Mouse (Mus musculus) CH12.LX (cell line): Measurements from ENCODE around the gene Thegl. TPM values are rescaled to one million over a fixed set of nuclear protein-coding genes. Genes with fewer than 3 reads are reported as not detected.

Source experiments
- DNase-seq: peaks from one replicate; pipeline ENCODE4 v3.0.0-alpha.2; 2013; ENCODE audit errors: extremely low read depth
- H3K27ac ChIP-seq: 2 replicates; pipeline ENCODE4 v1.5.1; 2012; ENCODE audit warnings: low read depth, mild to moderate bottlenecking, control low read depth, moderate library complexity; ENCODE audit not compliant: insufficient read depth
- H3K27me3 ChIP-seq: replicated peaks from 2 replicates; pipeline ENCODE3; 2012; ENCODE audit warnings: inconsistent platforms
- H3K36me3 ChIP-seq, 2 experiments: replicated peaks in 1 of 2; 2 replicates each; pipeline versions ENCODE3 to v1.6.1; 2012; ENCODE audit warnings: inconsistent platforms in 1 of 2, low read length in 1 of 2, mild to moderate bottlenecking in 1 of 2, mixed read lengths in 1 of 2, moderate library complexity in 1 of 2; ENCODE audit not compliant: control insufficient read depth in 1 of 2, insufficient read depth in 1 of 2
- H3K4me1 ChIP-seq, 2 experiments: 2 replicates each; pipeline ENCODE4 v1.6.1; 2012; ENCODE audit warnings: inconsistent platforms in 1 of 2, moderate library complexity in 1 of 2; ENCODE audit not compliant: insufficient read depth in 2 of 2, control insufficient read depth in 1 of 2
- H3K4me2 ChIP-seq: 2 replicates; pipeline ENCODE4 v1.6.1; 2012; ENCODE audit warnings: low read depth, mild to moderate bottlenecking, control low read depth; ENCODE audit not compliant: poor library complexity, insufficient read depth, severe bottlenecking
- H3K4me3 ChIP-seq, 3 experiments: fragments of 150-350 bp in 1 of 3; sonication (generic) in 1 of 3; replicated peaks in 1 of 3; 2 replicates each; pipeline versions ENCODE3 to v1.5.1; 2011 to 2012; ENCODE audit warnings: low read depth in 2 of 3, low read length in 2 of 3, mild to moderate bottlenecking in 2 of 3, moderate library complexity in 2 of 3, control low read depth in 1 of 3, improper control_type of control experiment in 1 of 3, inconsistent platforms in 1 of 3, mixed read lengths in 1 of 3; ENCODE audit not compliant: poor library complexity in 1 of 3
- H3K79me2 ChIP-seq: replicated peaks from 2 replicates; pipeline ENCODE4 v1.6.1; 2012; ENCODE audit warnings: mild to moderate bottlenecking, moderate library complexity; ENCODE audit not compliant: control insufficient read depth, poor library complexity, insufficient read depth, severe bottlenecking; ENCODE audit errors: extremely low read depth
- H3K9ac ChIP-seq: 2 replicates; pipeline ENCODE4 v1.6.1; 2012; ENCODE audit warnings: low read depth, mild to moderate bottlenecking, control low read depth, moderate library complexity; ENCODE audit not compliant: insufficient read depth
- H3K9me3 ChIP-seq: replicated peaks from 2 replicates; pipeline ENCODE3; 2012; ENCODE audit warnings: low read length, inconsistent platforms, mixed read lengths
- BHLHE40 ChIP-seq: IDR thresholded peaks from 2 replicates; pipeline ENCODE4 v1.6.1; 2011; ENCODE audit warnings: mild to moderate bottlenecking, low read depth, low read length, improper control_type of control experiment
- CHD1 ChIP-seq: IDR thresholded peaks from 2 replicates; pipeline ENCODE4 v1.6.1; 2012; ENCODE audit warnings: low read depth, low read length, improper control_type of control experiment, inconsistent platforms
- CHD2 ChIP-seq: IDR thresholded peaks from 2 replicates; pipeline ENCODE4 v1.6.1; 2011; ENCODE audit warnings: low read length, improper control_type of control experiment
- CTCF ChIP-seq, 2 experiments: IDR thresholded peaks in 1 of 2; conservative IDR thresholded peaks in 1 of 2; 2 replicates each; pipeline ENCODE4 v1.5.1; 2011 to 2012; ENCODE audit warnings: low read depth in 2 of 2, low read length in 2 of 2, improper control_type of control experiment in 1 of 2, inconsistent platforms in 1 of 2, mild to moderate bottlenecking in 1 of 2, moderate library complexity in 1 of 2
- ELF1 ChIP-seq: IDR thresholded peaks from 2 replicates; pipeline ENCODE4 v1.6.1; 2014; ENCODE audit warnings: low read depth, mild to moderate bottlenecking, inconsistent platforms, low read length, improper control_type of control experiment
- EP300 ChIP-seq: IDR thresholded peaks from 2 replicates; pipeline ENCODE4 v1.6.1; 2011; ENCODE audit warnings: low read length, improper control_type of control experiment
- HCFC1 ChIP-seq: IDR thresholded peaks from 2 replicates; pipeline ENCODE4 v1.6.1; 2012; ENCODE audit warnings: low read depth, mild to moderate bottlenecking, inconsistent platforms, low read length, improper control_type of control experiment
- IRF4 ChIP-seq: IDR thresholded peaks from 2 replicates; pipeline ENCODE4 v1.6.1; 2014; ENCODE audit warnings: low read depth, mild to moderate bottlenecking, inconsistent platforms, low read length, improper control_type of control experiment
- MAZ ChIP-seq: IDR thresholded peaks from 2 replicates; pipeline ENCODE4 v1.6.1; 2012; ENCODE audit warnings: low read depth, mild to moderate bottlenecking, inconsistent platforms, low read length, improper control_type of control experiment, moderate library complexity
- MYC ChIP-seq: IDR thresholded peaks from 2 replicates; pipeline ENCODE4 v1.6.1; 2011; ENCODE audit warnings: low read depth, mild to moderate bottlenecking, improper control_type of control experiment, low read length
- NRF1 ChIP-seq: IDR thresholded peaks from 2 replicates; pipeline ENCODE4 v1.6.1; 2014; ENCODE audit warnings: low read depth, mild to moderate bottlenecking, inconsistent platforms, low read length, improper control_type of control experiment, moderate library complexity
- RCOR1 ChIP-seq: conservative IDR thresholded peaks from 2 replicates; pipeline ENCODE4 v1.6.1; 2012; ENCODE audit warnings: low read depth, mild to moderate bottlenecking, inconsistent platforms, low read length, improper control_type of control experiment
- SIN3A ChIP-seq: IDR thresholded peaks from 2 replicates; pipeline ENCODE4 v1.6.1; 2012; ENCODE audit warnings: low read length, improper control_type of control experiment, inconsistent platforms
- SMC3 ChIP-seq: IDR thresholded peaks from 2 replicates; pipeline ENCODE4 v1.6.1; 2011; ENCODE audit warnings: low read depth, low read length, improper control_type of control experiment
- UBTF ChIP-seq: IDR thresholded peaks from 2 replicates; pipeline ENCODE4 v1.6.1; 2012; ENCODE audit warnings: low read depth, mild to moderate bottlenecking, inconsistent platforms, low read length, improper control_type of control experiment, moderate library complexity
- USF1 ChIP-seq: IDR thresholded peaks from 2 replicates; pipeline ENCODE4 v1.6.1; 2014; ENCODE audit warnings: low read depth, mild to moderate bottlenecking, inconsistent platforms, low read length, improper control_type of control experiment
- USF2 ChIP-seq: conservative IDR thresholded peaks from 2 replicates; pipeline ENCODE4 v1.6.1; 2011; ENCODE audit warnings: low read depth, low read length, improper control_type of control experiment
- ZKSCAN1 ChIP-seq: IDR thresholded peaks from 2 replicates; pipeline ENCODE4 v1.6.1; 2012; ENCODE audit warnings: low read depth, inconsistent platforms, low read length, improper control_type of control experiment, borderline replicate concordance
- ZMIZ1 ChIP-seq: IDR thresholded peaks from 2 replicates; pipeline ENCODE4 v1.6.1; 2012; ENCODE audit warnings: low read depth, mild to moderate bottlenecking, inconsistent platforms, low read length, improper control_type of control experiment
- dilution Hi-C: fragments of 300-500 bp; cut with MboI; formaldehyde crosslinking; loops from 2 replicates; pipeline ENCODE4 v1.14.3; 2020; ENCODE audit warnings: low sequenced_read_pairs; ENCODE audit not compliant: extremely low pct_unique_long_range_greater_than_20kb, extremely low pct_ligation_motif_present
- in situ Hi-C: fragments of 300-500 bp; cut with MboI; formaldehyde crosslinking; loops from 3 replicates; pipeline ENCODE4 v1.14.3; 2019; ENCODE audit warnings: low sequenced_read_pairs, low pct_ligation_motif_present, low pct_unique_long_range_greater_than_20kb, mixed read lengths
- polyA plus RNA-seq: library from polyadenylated mRNA; unstranded; fragments of >175 nt; gene quantifications from 2 replicates; pipeline ENCODE4 v1.2.1, GENCODE M21; 2012; ENCODE audit warnings: low read depth; ENCODE audit not compliant: insufficient read length
- total RNA-seq, 2 experiments: library from RNA; depleted of rRNA; stranded (reverse); fragments of 300-350 nt in 1 of 2; fragments of >200 nt in 1 of 2; gene quantifications; 2 replicates each; pipeline ENCODE4 v1.2.3; 2012 to 2014

Thegl gene
- total and polyA plus RNA-seq, 3 experiments: not detected

DNA sequence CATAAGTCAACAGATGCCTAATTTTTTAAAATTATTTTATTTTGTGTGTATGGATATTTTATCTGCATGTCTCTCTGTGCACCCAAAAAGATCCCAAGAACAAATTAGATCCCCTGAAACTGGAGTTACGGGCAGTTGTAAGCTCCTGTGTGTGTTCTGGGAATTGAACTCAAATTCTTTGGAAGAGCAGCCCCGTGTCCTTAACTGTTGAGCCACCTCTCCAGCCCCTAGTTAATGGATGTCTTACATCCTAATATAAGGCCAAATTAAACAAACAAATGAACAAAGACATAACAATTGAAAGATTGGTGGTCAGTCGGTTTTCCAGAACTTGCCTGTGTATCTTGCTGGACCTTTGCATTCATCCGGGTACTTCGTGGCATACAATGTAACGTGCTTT lies 93.0 kb downstream of the Thegl start:
- no peak for DNase-seq
- Histone ChIP-seq H3K9me3 (no peaks in the 10 kb centered on the region), H3K4me2 (no peak overlapping the region), H3K79me2 (no peaks in the 10 kb centered on the region), H3K27me3 (no peaks in the 10 kb centered on the region), H3K4me3 (no peak overlapping the region), H3K4me1 (no peaks in the 10 kb centered on the region), H3K36me3 (no peaks in the 10 kb centered on the region), H3K9ac (no peak overlapping the region), H3K27ac (no peak overlapping the region)
- in situ Hi-C loops: no loop called here
- dilution Hi-C loops: no loop called here
- no peak for TF ChIP-seq ZMIZ1
- no peak for TF ChIP-seq ZKSCAN1
- no peak for TF ChIP-seq CTCF (conservative IDR thresholded peaks at IDR 0.05 in 1 of 2, IDR thresholded peaks at IDR 0.05 in 1 of 2; ENCODE audit: low read depth in 2 of 2, low read length in 2 of 2)
- TF ChIP-seq CHD1: no peak
- TF ChIP-seq SIN3A: no peak
- no peak for TF ChIP-seq USF2

DNA sequence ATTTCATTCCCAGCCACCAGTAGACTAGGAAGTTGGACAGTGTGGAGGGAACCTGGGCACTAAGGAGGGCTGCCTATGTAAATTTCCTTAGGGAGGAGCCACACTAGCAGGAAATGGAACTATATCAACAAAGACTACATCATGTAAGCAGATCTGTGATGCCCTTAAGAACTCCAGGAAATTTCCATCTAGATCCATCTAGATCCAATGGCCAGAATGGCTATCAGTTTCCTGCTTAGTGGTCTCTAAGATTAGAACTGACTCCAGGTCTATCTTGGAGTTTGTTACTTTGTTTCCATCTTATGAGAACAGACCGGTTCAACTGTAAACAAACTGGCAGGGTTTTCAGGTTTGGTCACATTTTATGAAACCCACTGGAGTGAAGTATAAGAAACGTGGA lies 94.0 kb downstream of the Thegl start:
- Histone ChIP-seq H3K4me2 (no peak overlapping the region), H3K79me2 (no peaks in the 10 kb centered on the region), H3K9ac (no peak overlapping the region), H3K27ac (no peak overlapping the region), H3K4me3 (no peak overlapping the region), H3K9me3 (no peaks in the 10 kb centered on the region), H3K27me3 (no peaks in the 10 kb centered on the region), H3K36me3 (no peaks in the 10 kb centered on the region), H3K4me1 (no peaks in the 10 kb centered on the region)
- dilution Hi-C loops: no loop called here
- DNase-seq: no peak
- in situ Hi-C loops: no loop called here
- TF ChIP-seq UBTF (no peak), USF2 (no peak), SMC3 (no peak), MAZ (no peak), CTCF (conservative IDR thresholded peaks at IDR 0.05 in 1 of 2, IDR thresholded peaks at IDR 0.05 in 1 of 2; ENCODE audit: low read depth in 2 of 2, low read length in 2 of 2) (no peak), CHD2 (no peak), NRF1 (no peak), CHD1 (no peak), IRF4 (no peak), ELF1 (no peak), RCOR1 (no peak), USF1 (no peak), HCFC1 (no peak), BHLHE40 (no peak), EP300 (no peak), MYC (no peak)

Other genes with a start within 250 kb of the Thegl start
- 18.4 and 20.9 TPM in 2 replicates for gene Aasdh, start 110.5 kb upstream of the Thegl start, total RNA-seq (2012; rRNA removed)
- gene Aasdh, start 110.5 kb upstream of the Thegl start, total RNA-seq (2014; rRNA removed): 21.4 and 24.2 TPM in 2 replicates
- 20.5 and 21.0 TPM in 2 replicates for gene Aasdh, start 110.5 kb upstream of the Thegl start, polyA plus RNA-seq
- 274 and 275 TPM in 2 replicates for gene Paics, start 64.7 kb upstream of the Thegl start, total RNA-seq (2012; rRNA removed)
- gene Paics, start 64.7 kb upstream of the Thegl start, total RNA-seq (2014; rRNA removed): 440 and 496 TPM in 2 replicates
- 259 and 322 TPM in 2 replicates for gene Paics, start 64.7 kb upstream of the Thegl start, polyA plus RNA-seq
- 65.8 and 88.2 TPM in 2 replicates for gene Ppat, start 64.4 kb upstream of the Thegl start, total RNA-seq (2012; rRNA removed)
- gene Ppat, start 64.4 kb upstream of the Thegl start, total RNA-seq (2014; rRNA removed): 156 and 162 TPM in 2 replicates
- gene Ppat, start 64.4 kb upstream of the Thegl start, polyA plus RNA-seq: 118 and 125 TPM in 2 replicates
- gene Srp72, start 41.3 kb upstream of the Thegl start, total RNA-seq (2012; rRNA removed): 73.6 and 77.4 TPM in 2 replicates
- 85.2 and 88.9 TPM in 2 replicates for gene Srp72, start 41.3 kb upstream of the Thegl start, total RNA-seq (2014; rRNA removed)
- 148 and 171 TPM in 2 replicates for gene Srp72, start 41.3 kb upstream of the Thegl start, polyA plus RNA-seq
- gene Arl9, start 12.0 kb upstream of the Thegl start, total RNA-seq (2012; rRNA removed): 0.38 TPM in 1 of 2 replicates, not detected in the other
- gene Arl9, start 12.0 kb upstream of the Thegl start, total RNA-seq (2014; rRNA removed): 1.4 TPM in 1 of 2 replicates, not detected in the other
- 2.2 and 2.6 TPM in 2 replicates for gene Arl9, start 12.0 kb upstream of the Thegl start, polyA plus RNA-seq
- 22.2 and 26.4 TPM in 2 replicates for gene Hopx, start 99.1 kb downstream of the Thegl start, total RNA-seq (2012; rRNA removed)
- gene Hopx, start 99.1 kb downstream of the Thegl start, total RNA-seq (2014; rRNA removed): 19.6 and 20.0 TPM in 2 replicates
- 15.1 and 17.6 TPM in 2 replicates for gene Hopx, start 99.1 kb downstream of the Thegl start, polyA plus RNA-seq
- 0.42 and 0.55 TPM in 2 replicates for gene Spink2, start 195.4 kb downstream of the Thegl start, total RNA-seq (2012; rRNA removed)
- gene Spink2, start 195.4 kb downstream of the Thegl start, total RNA-seq (2014; rRNA removed): not detected in 2 replicates
- gene Spink2, start 195.4 kb downstream of the Thegl start, polyA plus RNA-seq: 0.67 and 1.3 TPM in 2 replicates
- gene Rest, start 249.5 kb downstream of the Thegl start, total RNA-seq (2012; rRNA removed): 15.4 and 15.9 TPM in 2 replicates
- gene Rest, start 249.5 kb downstream of the Thegl start, total RNA-seq (2014; rRNA removed): 16.5 and 16.8 TPM in 2 replicates
- 7.4 and 7.8 TPM in 2 replicates for gene Rest, start 249.5 kb downstream of the Thegl start, polyA plus RNA-seq